Mouse (Mus musculus) right cerebral cortex, postnatal 10 days (tissue): Measurements from ENCODE around the gene Gmeb1.
A peak's percentile ranks its signal among the peaks of the same experiment; 100 is the strongest.

ENCODE experiments used
- DNase-seq, 2 experiments: peaks; one replicate each; pipeline ENCODE4 v3.0.0; 2021; ENCODE audit warnings: low spot score in 2 of 2

The Gmeb1 gene

GRCm38 (mm10) chr4:132274156-132274862 lies 12.9 kb upstream of the Gmeb1 start, which contains the start of gene Taf12:
Gene Taf12, plus strand, starts transcription at chr4:132274375.
- DNase-seq = peak; percentile 96

- peak; percentile 42 to 58 for DNase-seq
These were observed 11.8 kb upstream of the Gmeb1 start for GRCm38 (mm10) chr4:132273166-132273565.

- peak; percentile 91 for DNase-seq
These were observed 8.5 kb upstream of the Gmeb1 start for GRCm38 (mm10) chr4:132269740-132270560.

- DNase-seq = no peak
These were observed 7.7 kb upstream of the Gmeb1 start for GRCm38 (mm10) chr4:132268871-132269739.

GRCm38 (mm10) chr4:132266835-132267349 lies 5.5 kb upstream of the Gmeb1 start:
- no peak for DNase-seq

GRCm38 (mm10) chr4:132263313-132263712 lies 1.9 kb upstream of the Gmeb1 start:
- no peak for DNase-seq

GRCm38 (mm10) chr4:132262358-132262616 lies 885 bp upstream of the Gmeb1 start:
- DNase-seq = no peak

GRCm38 (mm10) chr4:132260404-132261379 lies 710 bp downstream of the Gmeb1 start:
- DNase-seq = peak; percentile 43 to 45

- no peak for DNase-seq
These were observed 2.2 kb downstream of the Gmeb1 start for GRCm38 (mm10) chr4:132259248-132259647.

- DNase-seq = no peak
These were observed 5.0 kb downstream of the Gmeb1 start for GRCm38 (mm10) chr4:132256384-132256783.

- no peak for DNase-seq
These were observed 6.4 kb downstream of the Gmeb1 start for GRCm38 (mm10) chr4:132254986-132255385.

- DNase-seq = no peak
These were observed 7.8 kb downstream of the Gmeb1 start for GRCm38 (mm10) chr4:132253622-132254021.

- DNase-seq = no peak
These were observed 8.3 kb downstream of the Gmeb1 start for GRCm38 (mm10) chr4:132253128-132253527.

GRCm38 (mm10) chr4:132251596-132251995 lies 9.8 kb downstream of the Gmeb1 start:
- DNase-seq = no peak

- peak in 1 of 2 experiments; percentile 39 for DNase-seq
These were observed 13.9 kb downstream of the Gmeb1 start for GRCm38 (mm10) chr4:132247451-132247997.

- DNase-seq = no peak
These were observed 15.8 kb downstream of the Gmeb1 start for GRCm38 (mm10) chr4:132245643-132246042.

- DNase-seq = no peak
These were observed 20.2 kb downstream of the Gmeb1 start for GRCm38 (mm10) chr4:132241208-132241607.

- DNase-seq = no peak
These were observed 21.0 kb downstream of the Gmeb1 start for GRCm38 (mm10) chr4:132240367-132240766.

- DNase-seq = no peak
These were observed 23.0 kb downstream of the Gmeb1 start for GRCm38 (mm10) chr4:132238356-132238755.

- no peak for DNase-seq
These were observed 26.7 kb downstream of the Gmeb1 start for GRCm38 (mm10) chr4:132234710-132235109.
